ENCODE assay signal across 12 mouse cellular contexts in the genomic region with DNA sequence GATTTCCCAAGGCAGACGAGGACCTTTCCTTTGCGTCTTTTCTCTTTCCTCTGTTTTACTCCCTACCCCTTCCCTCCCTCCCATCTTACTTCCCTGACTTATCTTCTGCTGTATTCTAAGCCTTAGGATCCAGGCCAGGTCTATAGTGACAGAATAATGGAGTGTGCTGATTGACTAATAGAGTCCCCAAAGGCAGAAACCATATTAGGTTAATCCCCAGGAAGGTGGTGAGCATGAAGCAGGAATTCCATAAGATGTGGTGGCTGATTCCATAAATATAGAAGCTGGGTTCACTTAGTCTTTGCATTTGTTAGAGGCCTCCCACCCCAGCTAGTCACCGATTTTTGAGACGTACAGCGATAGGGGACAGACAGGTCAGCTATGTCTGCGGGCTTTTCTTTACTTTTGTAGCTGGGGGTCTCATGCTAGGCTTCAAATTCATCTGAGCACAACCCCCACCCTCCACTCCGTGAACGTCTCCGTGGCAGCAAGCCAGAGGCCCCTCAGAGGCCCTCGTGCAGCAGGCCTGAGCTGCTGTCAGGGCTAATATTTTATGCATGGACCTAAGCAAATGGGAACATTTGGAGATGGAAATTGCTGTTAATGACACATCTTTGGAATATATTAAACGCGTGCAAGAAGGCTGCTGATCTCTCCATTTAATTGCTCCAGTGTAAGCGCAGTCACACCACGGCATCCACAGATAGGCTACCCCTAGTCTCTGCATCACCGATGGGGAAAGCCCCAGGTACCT.
DNase-seq lines count a peak whose midpoint lies in the region; ATAC-seq and TF ChIP-seq lines count a peak whose summit lies in the region.
"Had no signal": no experiment of that assay in that cellular context is flagged by ENCODE, and none has a peak within 500 bp of the region (broad histone marks: within the 10 kb centered on the region; RNA-seq: fewer than 3 reads in every experiment).

No protein-coding gene starts in this region.

- peaks cover 18% of the 10 kb centered on the region; the same call in 1 of the 2 replicates for H3K4me1 ChIP-seq in lung, embryonic 16.5 days (replicated peaks; ENCODE audit: control insufficient read depth, insufficient read depth, low read length)
- H3K4me1 ChIP-seq in hindbrain, embryonic 16.5 days (ENCODE audit: control insufficient read depth, insufficient read depth, low read depth, low read length) = peaks cover 19% of the 10 kb centered on the region
- H3K4me1 ChIP-seq in neural tube, embryonic 15.5 days = peaks cover 39% of the 10 kb centered on the region
- no peaks in the 10 kb centered on the region for H3K4me1 ChIP-seq in lung, postnatal 0 days (ENCODE audit: insufficient read depth, low read depth, low read length)

- H3K9ac ChIP-seq in lung, embryonic 16.5 days (ENCODE audit: low read length) = no peak overlapping the region
- no peak overlapping the region for H3K9ac ChIP-seq in hindbrain, embryonic 16.5 days (ENCODE audit: low read depth, low read length)
- no peak overlapping the region for H3K9ac ChIP-seq in neural tube, embryonic 15.5 days (replicated peaks)
- H3K9ac ChIP-seq in lung, postnatal 0 days (replicated peaks; ENCODE audit: low read depth) = no peak overlapping the region

- no peak for TF ChIP-seq EP300 in lung, postnatal 0 days (IDR thresholded peaks at IDR 0.05)

- H3K27ac ChIP-seq in lung, embryonic 16.5 days (ENCODE audit: low read length) = peak overlapping the region; percentile 16; the same call in 1 of the 2 replicates
- peak overlapping the region; percentile 62 for H3K27ac ChIP-seq in hindbrain, embryonic 16.5 days (ENCODE audit: low read depth, low read length)
- peak overlapping the region; percentile 42 for H3K27ac ChIP-seq in neural tube, embryonic 15.5 days (replicated peaks)
- H3K27ac ChIP-seq in lung, postnatal 0 days (ENCODE audit: low read length) = no peak overlapping the region

- ATAC-seq in lung, embryonic 16.5 days (ENCODE audit: low read depth) = no peak
- ATAC-seq in hindbrain, embryonic 16.5 days = 0 out of 2 replicates have a peak, but pooled peaks have one; percentile 35
- ATAC-seq in neural tube, embryonic 15.5 days (ENCODE audit: low FRiP score) = no peak
- ATAC-seq in lung, postnatal 0 days = no peak

- 43% methylated on average over 15 of the region's 15 CpGs for WGBS in lung, embryonic 16.5 days
- WGBS in hindbrain, embryonic 16.5 days = 24% methylated on average over 15 of the region's 15 CpGs
- WGBS in neural tube, embryonic 15.5 days = 24% methylated on average over 15 of the region's 15 CpGs
- 60% methylated on average over 15 of the region's 15 CpGs for WGBS in lung, postnatal 0 days

- no peaks in the 10 kb centered on the region for H3K27me3 ChIP-seq in lung, embryonic 16.5 days (ENCODE audit: control insufficient read depth, insufficient read depth, low read depth, low read length)
- H3K27me3 ChIP-seq in hindbrain, embryonic 16.5 days (replicated peaks; ENCODE audit: control insufficient read depth, insufficient read depth, low read length) = no peaks in the 10 kb centered on the region
- no peaks in the 10 kb centered on the region for H3K27me3 ChIP-seq in neural tube, embryonic 15.5 days (replicated peaks)
- H3K27me3 ChIP-seq in lung, postnatal 0 days (replicated peaks; ENCODE audit: insufficient read depth, low read length) = no peaks in the 10 kb centered on the region

- peaks cover 3% of the 10 kb centered on the region; the same call in 1 of the 2 replicates for H3K36me3 ChIP-seq in lung, embryonic 16.5 days (ENCODE audit: control insufficient read depth, insufficient read depth, low read length)
- H3K36me3 ChIP-seq in hindbrain, embryonic 16.5 days (ENCODE audit: control insufficient read depth, insufficient read depth, low read length) = peaks cover 4% of the 10 kb centered on the region; the same call in 1 of the 2 replicates
- peaks cover 32% of the 10 kb centered on the region for H3K36me3 ChIP-seq in neural tube, embryonic 15.5 days
- no peaks in the 10 kb centered on the region for H3K36me3 ChIP-seq in lung, postnatal 0 days (ENCODE audit: insufficient read depth, low read length)

- peak; percentile 47 to 62 for DNase-seq in cerebellum, postnatal 10 days
- DNase-seq in cerebellum, adult 9-10 months = no peak
- DNase-seq in lung, postnatal 14 days = no peak
- DNase-seq in layer of hippocampus, postnatal 25 days (ENCODE audit: extremely low spot score in 1 of 2, low spot score in 1 of 2) = no peak
- DNase-seq in lung, postnatal 0 days (ENCODE audit: low spot score) = no peak
- DNase-seq: heart, postnatal 10 days; spleen, adult 18-20 months had no signal

- H3K4me3 ChIP-seq in lung, embryonic 16.5 days (ENCODE audit: low read length) = no peak overlapping the region
- H3K4me3 ChIP-seq in hindbrain, embryonic 16.5 days (ENCODE audit: low read length) = no peak overlapping the region
- H3K4me3 ChIP-seq in neural tube, embryonic 15.5 days (replicated peaks) = no peak overlapping the region
- no peak overlapping the region for H3K4me3 ChIP-seq in lung, postnatal 0 days (ENCODE audit: low read depth, low read length)
- H3K4me3 ChIP-seq: erythroblast, embryonic 14.5 days; megakaryocyte, embryonic 14.5 days had no signal

- no peaks in the 10 kb centered on the region for H3K9me3 ChIP-seq in lung, embryonic 16.5 days (ENCODE audit: control insufficient read depth, low read length)
- no peaks in the 10 kb centered on the region for H3K9me3 ChIP-seq in hindbrain, embryonic 16.5 days (ENCODE audit: control insufficient read depth, low read length)
- H3K9me3 ChIP-seq in neural tube, embryonic 15.5 days (replicated peaks) = no peaks in the 10 kb centered on the region
- no peaks in the 10 kb centered on the region for H3K9me3 ChIP-seq in lung, postnatal 0 days (ENCODE audit: low read length)
- H3K9me3 ChIP-seq: megakaryocyte, embryonic 14.5 days had no signal

- H3K4me2 ChIP-seq in lung, embryonic 16.5 days (ENCODE audit: low read depth, low read length) = no peak overlapping the region
- H3K4me2 ChIP-seq in hindbrain, embryonic 16.5 days (ENCODE audit: low read length) = no peak overlapping the region
- no peak overlapping the region for H3K4me2 ChIP-seq in neural tube, embryonic 15.5 days
- no peak overlapping the region for H3K4me2 ChIP-seq in lung, postnatal 0 days (replicated peaks; ENCODE audit: low read depth, low read length)

- no peak for TF ChIP-seq CTCF in lung, postnatal 0 days (IDR thresholded peaks at IDR 0.05)

Comparison
In these comparisons a context has a peak if more than half of its experiments do, and no peak if none do; other contexts are left out.
1. DNase-seq: peak in cerebellum, postnatal 10 days (2 of 2); none in cerebellum, adult 9-10 months (single experiment), lung, postnatal 14 days (single experiment), layer of hippocampus, postnatal 25 days (0 of 2) and lung, postnatal 0 days (single experiment).